Mouse (Mus musculus): Measurements from ENCODE around the gene Tssk1. TPM values are rescaled to one million over a fixed set of nuclear protein-coding genes. Genes with fewer than 3 reads are reported as not detected.

The Tssk1 gene
- total and polyA plus RNA-seq, 3 experiments, result 0.16 TPM; not detected in 2

GRCm38 (mm10) chr16:17931906-17932460, 38.0 kb downstream of the Tssk1 start:
- Histone ChIP-seq H3K4me2 (ENCODE audit: insufficient read depth, low read depth, poor library complexity, severe bottlenecking) (no peak overlapping the region), H3K9me3 (replicated peaks; ENCODE audit: low read length) (no peaks in the 10 kb centered on the region), H3K9ac (ENCODE audit: insufficient read depth, low read depth) (no peak overlapping the region), H3K4me3 (replicated peaks in 1 of 3; ENCODE audit: low read depth in 2 of 3, low read length in 2 of 3, poor library complexity in 1 of 3) (no peak overlapping the region), H3K27me3 (replicated peaks) (peaks cover 33% of the 10 kb centered on the region), H3K36me3 (replicated peaks in 1 of 2; ENCODE audit: control insufficient read depth in 1 of 2, insufficient read depth in 1 of 2, low read length in 1 of 2) (peaks cover 0 to 1% of the 10 kb centered on the region in 2 experiments), H3K79me2 (replicated peaks; ENCODE audit: control insufficient read depth, extremely low read depth, insufficient read depth, poor library complexity, severe bottlenecking) (no peaks in the 10 kb centered on the region), H3K27ac (ENCODE audit: insufficient read depth, low read depth) (no peak overlapping the region), H3K4me1 (ENCODE audit: control insufficient read depth in 1 of 2, insufficient read depth in 2 of 2) (peaks cover 1 to 18% of the 10 kb centered on the region in 2 experiments; a peak in 3 of 4 replicates)
- in situ Hi-C loops (cut with MboI; ENCODE audit: low pct_ligation_motif_present, low pct_unique_long_range_greater_than_20kb, low sequenced_read_pairs) (no loop called here), dilution Hi-C loops (cut with MboI; ENCODE audit: extremely low pct_ligation_motif_present, extremely low pct_unique_long_range_greater_than_20kb, low sequenced_read_pairs) (no loop called here)
- no peak for TF ChIP-seq RAD21 (IDR thresholded peaks at IDR 0.05; ENCODE audit: low read depth, low read length)
- TF ChIP-seq CHD1 (IDR thresholded peaks at IDR 0.05; ENCODE audit: low read depth, low read length), result no peak
- TF ChIP-seq SMC3 (IDR thresholded peaks at IDR 0.05; ENCODE audit: low read depth, low read length), result no peak
- no peak for TF ChIP-seq TCF12 (IDR thresholded peaks at IDR 0.05; ENCODE audit: low read depth, low read length)
- no peak for TF ChIP-seq MAFK (IDR thresholded peaks at IDR 0.05; ENCODE audit: insufficient replicate concordance, low read length)
- no peak for TF ChIP-seq ZC3H11A (IDR thresholded peaks at IDR 0.05; ENCODE audit: low read depth, low read length)
- TF ChIP-seq CHD2 (IDR thresholded peaks at IDR 0.05; ENCODE audit: low read length), result no peak
- no peak for TF ChIP-seq ELF1 (IDR thresholded peaks at IDR 0.05; ENCODE audit: low read depth, low read length)
- TF ChIP-seq UBTF (IDR thresholded peaks at IDR 0.05; ENCODE audit: low read depth, low read length), result no peak
- no peak for TF ChIP-seq KAT2A (IDR thresholded peaks at IDR 0.05; ENCODE audit: insufficient replicate concordance, low read length)
- TF ChIP-seq BHLHE40 (IDR thresholded peaks at IDR 0.05; ENCODE audit: low read depth, low read length), result no peak
- no peak for TF ChIP-seq ZMIZ1 (IDR thresholded peaks at IDR 0.05; ENCODE audit: low read depth, low read length)
- TF ChIP-seq HCFC1 (IDR thresholded peaks at IDR 0.05; ENCODE audit: low read depth, low read length), result no peak
- TF ChIP-seq SIN3A (IDR thresholded peaks at IDR 0.05; ENCODE audit: low read length), result no peak
- TF ChIP-seq RCOR1 (conservative IDR thresholded peaks at IDR 0.05; ENCODE audit: low read depth, low read length), result no peak
- no peak for TF ChIP-seq MAX (IDR thresholded peaks at IDR 0.05; ENCODE audit: low read length)
- no peak for TF ChIP-seq MYC (IDR thresholded peaks at IDR 0.05; ENCODE audit: low read depth, low read length)
- no peak for TF ChIP-seq POLR2A (IDR thresholded peaks at IDR 0.05; ENCODE audit: low read depth, low read length)
- DNase-seq (ENCODE audit: extremely low read depth), result no peak

GRCm38 (mm10) chr16:17933594-17934444, 39.8 kb downstream of the Tssk1 start:
- no peak overlapping the region for H3K4me2 ChIP-seq (ENCODE audit: insufficient read depth, low read depth, poor library complexity, severe bottlenecking)
- H3K4me3 ChIP-seq (replicated peaks in 1 of 3; ENCODE audit: low read depth in 2 of 3, low read length in 2 of 3, poor library complexity in 1 of 3), result no peak overlapping the region
- no peak overlapping the region for H3K9ac ChIP-seq (ENCODE audit: insufficient read depth, low read depth)
- no peaks in the 10 kb centered on the region for H3K36me3 ChIP-seq (replicated peaks in 1 of 2; ENCODE audit: control insufficient read depth in 1 of 2, insufficient read depth in 1 of 2, low read length in 1 of 2)
- H3K27me3 ChIP-seq (replicated peaks), result peaks cover 47% of the 10 kb centered on the region
- dilution Hi-C loops (cut with MboI; ENCODE audit: extremely low pct_ligation_motif_present, extremely low pct_unique_long_range_greater_than_20kb, low sequenced_read_pairs), result no loop called here
- in situ Hi-C loops (cut with MboI; ENCODE audit: low pct_ligation_motif_present, low pct_unique_long_range_greater_than_20kb, low sequenced_read_pairs), result no loop called here
- no peak for DNase-seq (ENCODE audit: extremely low read depth)
- H3K27ac ChIP-seq (ENCODE audit: insufficient read depth, low read depth), result no peak overlapping the region
- H3K79me2 ChIP-seq (replicated peaks; ENCODE audit: control insufficient read depth, extremely low read depth, insufficient read depth, poor library complexity, severe bottlenecking), result no peaks in the 10 kb centered on the region
- no peak for TF ChIP-seq HCFC1 (IDR thresholded peaks at IDR 0.05; ENCODE audit: low read depth, low read length)
- TF ChIP-seq USF2 (conservative IDR thresholded peaks at IDR 0.05; ENCODE audit: low read depth, low read length), result no peak
- TF ChIP-seq E2F4 (IDR thresholded peaks at IDR 0.05; ENCODE audit: insufficient replicate concordance, low read depth, low read length), result no peak
- TF ChIP-seq UBTF (IDR thresholded peaks at IDR 0.05; ENCODE audit: low read depth, low read length), result no peak
- no peak for TF ChIP-seq RCOR1 (conservative IDR thresholded peaks at IDR 0.05; ENCODE audit: low read depth, low read length)
- TF ChIP-seq MAX (IDR thresholded peaks at IDR 0.05; ENCODE audit: low read length), result no peak
- no peak for TF ChIP-seq CTCF (conservative IDR thresholded peaks at IDR 0.05 in 1 of 2, IDR thresholded peaks at IDR 0.05 in 1 of 2; ENCODE audit: low read depth in 2 of 2, low read length in 2 of 2)
- TF ChIP-seq NRF1 (IDR thresholded peaks at IDR 0.05; ENCODE audit: low read depth, low read length), result no peak
- no peak for TF ChIP-seq ELF1 (IDR thresholded peaks at IDR 0.05; ENCODE audit: low read depth, low read length)
- H3K9me3 ChIP-seq (replicated peaks; ENCODE audit: low read length), result no peaks in the 10 kb centered on the region
- H3K4me1 ChIP-seq (ENCODE audit: control insufficient read depth in 1 of 2, insufficient read depth in 2 of 2), result peaks cover 0 to 15% of the 10 kb centered on the region in 2 experiments; a peak in 2 of 4 replicates

Data from CH12.LX (cell line).